Mouse (Mus musculus) fat pad, adult 2 months (tissue): Measurements from ENCODE around the gene Kcnf1.

Experiments
- DNase-seq: peaks from one replicate; pipeline ENCODE4 v3.0.0-alpha.2; 2011; ENCODE audit warnings: low read depth, low spot score; ENCODE audit errors: extremely low read depth

The Kcnf1 gene

GRCm38 (mm10) chr12:17176757-17177092, at the start of gene Kcnf1:
Gene Kcnf1 (minus strand): TSS chr12:17176888.
- DNase-seq, result no peak

- no peak for DNase-seq
Measured at GRCm38 (mm10) chr12:17225012-17225411, 48.3 kb upstream of the Kcnf1 start.

- DNase-seq, result no peak
Measured at GRCm38 (mm10) chr12:17223050-17223449, 46.4 kb upstream of the Kcnf1 start.

GRCm38 (mm10) chr12:17221891-17222428, 45.3 kb upstream of the Kcnf1 start:
- DNase-seq, result no peak

- no peak for DNase-seq
Measured at GRCm38 (mm10) chr12:17220631-17221030, 43.9 kb upstream of the Kcnf1 start.

- no peak for DNase-seq
Measured at GRCm38 (mm10) chr12:17219107-17219506, 42.4 kb upstream of the Kcnf1 start.

GRCm38 (mm10) chr12:17218390-17218789, 41.7 kb upstream of the Kcnf1 start:
- DNase-seq, result no peak

- DNase-seq, result no peak
Measured at GRCm38 (mm10) chr12:17215751-17216150, 39.1 kb upstream of the Kcnf1 start.

GRCm38 (mm10) chr12:17202492-17203322, 26.0 kb upstream of the Kcnf1 start:
- no peak for DNase-seq

GRCm38 (mm10) chr12:17198621-17199020, 21.9 kb upstream of the Kcnf1 start:
- DNase-seq, result no peak

GRCm38 (mm10) chr12:17194140-17194539, 17.5 kb upstream of the Kcnf1 start:
- DNase-seq, result no peak

- no peak for DNase-seq
Measured at GRCm38 (mm10) chr12:17193311-17193710, 16.6 kb upstream of the Kcnf1 start.

GRCm38 (mm10) chr12:17192887-17193286, 16.2 kb upstream of the Kcnf1 start:
- no peak for DNase-seq

GRCm38 (mm10) chr12:17184303-17184775, 7.7 kb upstream of the Kcnf1 start:
- no peak for DNase-seq

GRCm38 (mm10) chr12:17183788-17184187, 7.1 kb upstream of the Kcnf1 start:
- no peak for DNase-seq

GRCm38 (mm10) chr12:17176041-17176756, 489 bp downstream of the Kcnf1 start:
- DNase-seq, result no peak

GRCm38 (mm10) chr12:17175531-17175951, 1.1 kb downstream of the Kcnf1 start:
- DNase-seq, result no peak

- no peak for DNase-seq
Measured at GRCm38 (mm10) chr12:17175124-17175523, 1.6 kb downstream of the Kcnf1 start.

GRCm38 (mm10) chr12:17174134-17174893, 2.4 kb downstream of the Kcnf1 start:
- no peak for DNase-seq

GRCm38 (mm10) chr12:17170406-17170805, 6.3 kb downstream of the Kcnf1 start:
- DNase-seq, result no peak

- DNase-seq, result no peak
Measured at GRCm38 (mm10) chr12:17166116-17166515, 10.6 kb downstream of the Kcnf1 start.
